Mouse (Mus musculus) Patski (cell line): ENCODE results near the gene Fen1. TPM values are rescaled to one million over a fixed set of nuclear protein-coding genes. Genes with fewer than 3 reads are reported as not detected.
A peak's percentile ranks its signal among the peaks of the same experiment; 100 is the strongest.

Experiments used
- ATAC-seq: fragments of 100-300 bp; one replicate; pipeline ENCODE4 v1.8.0; 2021
- CTCF ChIA-PET: fragments of 350-600 bp; sonication (Branson Sonifier 250); formaldehyde crosslinking; loops from one replicate; lab custom pipeline; 2022; ENCODE audit warnings: inconsistent platforms; lab: Charles Lee
- POLR2A ChIA-PET: fragments of 350-600 bp; sonication (Branson Sonifier 250); formaldehyde crosslinking; loops from one replicate; lab custom pipeline; 2022; ENCODE audit warnings: antibody characterized with exemption, inconsistent platforms; lab: Charles Lee
- DNase-seq: peaks from one replicate; pipeline ENCODE4 v3.0.0-alpha.2; 2011; ENCODE audit warnings: low read depth, low spot score
- H3K27me3 ChIP-seq: fragments of 371-371 bp; one replicate; pipeline ENCODE4 v1.5.1; 2021
- CTCF ChIP-seq: fragments of 100-300 bp; IDR thresholded peaks from one replicate; pipeline ENCODE4 v1.5.1; 2021
- in situ Hi-C: fragments of 300-500 bp; cut with MboI; formaldehyde crosslinking; loops from 3 replicates; pipeline ENCODE4 v1.11.1; 2018; ENCODE audit warnings: low pct_unique_long_range_greater_than_20kb, mixed read lengths
- polyA plus RNA-seq: library from polyadenylated mRNA; unstranded; gene quantifications from one replicate; pipeline ENCODE4 v1.2.3, GENCODE M21; 2021

Gene Fen1
- polyA plus RNA-seq, result 22.0 TPM

GRCm38 (mm10) chr19:10203848-10204615 is at the start of gene Fen1, which contains the start of gene Tmem258:
Fen1 (minus strand) TSS chr19:10204169.
Tmem258 (plus strand) TSS chr19:10204014.
- no peak for TF ChIP-seq CTCF
- ChIA-PET CTCF (no interaction called here), POLR2A (interaction anchor here (0.6 to 0.9 kb wide), 2 partner anchors 161 to 1331 kb away, joined by 3 to 4 read pairs; no protein-coding TSS in a partner anchor)
- DNase-seq, result peak; percentile 80
- H3K27me3 ChIP-seq, result no peaks in the 10 kb centered on the region
- peak; percentile 87 for ATAC-seq
- in situ Hi-C loops, result loop anchor here (5.0 kb wide), 2 partner anchors 202 to 287 kb away; partner anchors contain the start of genes Best1 and Rab3il1

- no peak for TF ChIP-seq CTCF
- in situ Hi-C loops, result no loop called here
- CTCF ChIA-PET, result interaction anchor here (1.1 to 1.3 kb wide), 3 partner anchors 11 to 22 kb away, joined by 3 read pairs; no protein-coding TSS in a partner anchor
- H3K27me3 ChIP-seq, result peaks cover 3% of the 10 kb centered on the region
- no peak for ATAC-seq
- no peak for DNase-seq
- POLR2A ChIA-PET, result no interaction called here
Observed at GRCm38 (mm10) chr19:10248128-10248527, 44.2 kb upstream of the Fen1 start.

DNA sequence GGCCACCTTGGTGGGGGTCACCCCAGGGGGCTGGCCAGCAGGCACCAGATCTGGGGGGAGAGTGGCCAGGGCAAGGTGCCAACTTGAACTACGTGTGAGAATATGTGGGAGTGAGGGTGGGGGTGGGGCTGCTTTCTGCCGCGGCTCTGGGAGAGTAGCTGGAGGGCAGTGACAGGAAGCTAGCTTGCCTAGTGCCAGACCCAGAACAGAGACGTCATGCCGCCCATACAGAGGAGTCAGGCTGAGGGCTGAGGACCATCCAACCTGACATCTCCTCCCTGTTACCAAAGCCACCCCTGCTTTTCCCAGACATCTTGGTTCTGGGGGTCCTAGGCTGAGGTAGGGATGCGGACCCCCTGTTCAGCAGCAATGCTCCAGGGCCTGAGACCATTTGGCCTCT is 43.2 kb upstream of the Fen1 start:
- no peak for TF ChIP-seq CTCF
- no peak for ATAC-seq
- POLR2A ChIA-PET, result interaction anchor here (0.9 kb wide), 1 partner anchor 12 kb away, joined by 4 read pairs; no protein-coding TSS in a partner anchor

DNA sequence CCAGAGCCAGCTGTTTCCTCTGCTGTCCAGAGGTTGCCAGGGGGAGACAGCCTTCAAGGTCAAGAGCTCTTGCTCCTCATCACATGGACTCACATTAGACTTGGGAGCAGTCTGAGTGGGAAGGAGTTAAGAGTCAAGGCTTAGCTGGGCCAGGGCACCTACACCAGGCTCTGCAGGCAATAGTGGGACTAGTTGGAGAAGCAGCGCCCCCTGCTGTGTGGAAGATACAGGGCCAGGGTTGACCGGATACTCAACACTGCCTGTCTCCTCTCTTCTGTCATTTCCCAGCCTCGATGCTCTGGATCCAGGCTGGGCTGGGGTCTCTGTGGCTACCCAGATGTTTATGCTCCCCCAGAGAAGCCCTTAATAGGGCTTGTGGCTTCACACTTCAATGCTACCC is 40.2 kb upstream of the Fen1 start:
- in situ Hi-C loops, result no loop called here
- ChIA-PET CTCF (interaction anchor here (0.7 to 2.5 kb wide), 8 partner anchors 8 to 62 kb away, joined by 3 to 7 read pairs (median 3); no protein-coding TSS in a partner anchor), POLR2A (no interaction called here)
- ATAC-seq, result no peak
- DNase-seq, result no peak
- TF ChIP-seq CTCF, result no peak
- H3K27me3 ChIP-seq, result peaks cover 25% of the 10 kb centered on the region

More for the DNA sequence above, 43.2 kb upstream of the Fen1 start:
- CTCF ChIA-PET, result interaction anchor here (1.1 to 1.2 kb wide), 2 partner anchors 11 to 12 kb away, joined by 3 read pairs; no protein-coding TSS in a partner anchor
- in situ Hi-C loops, result no loop called here
- DNase-seq, result no peak
- peaks cover 7% of the 10 kb centered on the region for H3K27me3 ChIP-seq

GRCm38 (mm10) chr19:10242916-10243315 is 38.9 kb upstream of the Fen1 start:
- CTCF ChIA-PET, result interaction anchor here (1.6 to 2.5 kb wide), 2 partner anchors 9 to 23 kb away, joined by 5 to 7 read pairs; no protein-coding TSS in a partner anchor
- in situ Hi-C loops, result no loop called here

DNA sequence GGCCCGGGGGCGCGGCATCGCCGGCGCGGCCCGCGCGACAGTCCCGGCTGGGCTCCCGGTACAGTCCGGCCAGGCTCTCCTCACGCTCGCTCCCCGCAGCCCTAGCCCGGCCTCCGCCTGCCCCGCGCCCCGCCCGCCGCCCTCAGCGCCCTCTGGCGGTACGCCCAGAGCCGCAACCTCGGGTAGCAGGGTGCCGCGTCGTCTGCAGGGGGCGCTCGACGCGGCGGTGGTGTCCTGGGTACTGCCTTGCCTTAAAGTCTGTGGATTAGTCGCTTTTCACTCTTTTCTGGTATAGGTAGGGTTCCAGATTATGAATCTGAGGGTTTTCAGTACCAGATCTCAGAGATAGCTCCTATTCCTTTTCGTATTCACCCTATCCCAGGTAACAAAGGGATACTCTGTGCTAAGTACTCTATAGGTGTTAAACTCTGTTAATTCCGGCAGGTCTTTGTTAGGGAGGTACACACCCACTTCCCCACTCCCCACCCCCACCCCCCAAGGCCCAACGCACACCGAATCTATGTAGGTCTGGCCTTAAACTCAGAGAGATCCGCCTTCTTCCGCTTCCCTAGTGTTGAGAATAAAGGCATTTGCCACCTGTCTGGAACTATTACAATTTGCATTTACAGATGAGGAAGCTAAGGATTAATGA is 36.8 kb upstream of the Fen1 start, which contains the start of gene Myrf:
Myrf (minus strand) TSS at position 95 of the 652 bp plus-strand sequence.
- ChIA-PET CTCF (interaction anchor here (0.8 to 1.1 kb wide), 9 partner anchors 9 to 42 kb away, joined by 3 to 6 read pairs (median 3); no protein-coding TSS in a partner anchor), POLR2A (no interaction called here)
- DNase-seq, result no peak
- H3K27me3 ChIP-seq, result peaks cover 34% of the 10 kb centered on the region
- in situ Hi-C loops, result no loop called here
- peak; percentile 72 for ATAC-seq
- no peak for TF ChIP-seq CTCF

More at GRCm38 (mm10) chr19:10242916-10243315, 38.9 kb upstream of the Fen1 start:
- TF ChIP-seq CTCF, result no peak
- POLR2A ChIA-PET, result interaction anchor here (0.8 kb wide), 1 partner anchor 30 kb away, joined by 3 read pairs; no protein-coding TSS in a partner anchor
- DNase-seq (no peak), ATAC-seq (no peak)
- H3K27me3 ChIP-seq, result peaks cover 31% of the 10 kb centered on the region

GRCm38 (mm10) chr19:10239975-10240653 is 36.1 kb upstream of the Fen1 start:
- DNase-seq (no peak), ATAC-seq (peak; percentile 10)
- ChIA-PET POLR2A (no interaction called here), CTCF (interaction anchor here (1.0 to 2.5 kb wide), 5 partner anchors 10 to 18 kb away, joined by 3 to 8 read pairs (median 6); no protein-coding TSS in a partner anchor)
- in situ Hi-C loops, result no loop called here
- peaks cover 34% of the 10 kb centered on the region for H3K27me3 ChIP-seq
- no peak for TF ChIP-seq CTCF

DNA sequence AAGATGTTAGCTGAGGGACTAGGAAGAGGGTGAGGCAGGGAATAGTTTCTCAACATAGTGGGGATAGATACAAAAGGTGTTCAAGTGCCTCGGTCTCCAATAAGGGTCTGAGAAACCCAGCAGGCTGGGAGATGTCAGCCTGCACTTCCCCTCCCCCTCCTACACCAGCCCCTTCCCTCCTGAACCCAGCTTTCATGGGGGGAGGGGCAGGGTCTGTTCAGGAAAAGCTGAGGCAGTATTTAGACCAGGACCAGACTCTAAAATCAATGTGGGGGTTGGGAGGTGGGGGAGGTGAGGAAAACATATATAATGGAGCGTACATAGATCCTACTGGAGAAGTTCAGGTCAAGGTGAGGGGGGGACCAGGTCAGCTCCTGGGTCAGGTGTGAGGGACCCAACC is 35.5 kb upstream of the Fen1 start:
- ATAC-seq, result no peak
- in situ Hi-C loops, result no loop called here
- no peak for TF ChIP-seq CTCF
- DNase-seq, result no peak
- ChIA-PET POLR2A (interaction anchor here (0.6 kb wide), 1 partner anchor 31 kb away, joined by 4 read pairs; no protein-coding TSS in a partner anchor), CTCF (interaction anchor here (1.2 to 2.5 kb wide), 2 partner anchors 14 to 19 kb away, joined by 4 to 8 read pairs; no protein-coding TSS in a partner anchor)
- H3K27me3 ChIP-seq, result peaks cover 34% of the 10 kb centered on the region

DNA sequence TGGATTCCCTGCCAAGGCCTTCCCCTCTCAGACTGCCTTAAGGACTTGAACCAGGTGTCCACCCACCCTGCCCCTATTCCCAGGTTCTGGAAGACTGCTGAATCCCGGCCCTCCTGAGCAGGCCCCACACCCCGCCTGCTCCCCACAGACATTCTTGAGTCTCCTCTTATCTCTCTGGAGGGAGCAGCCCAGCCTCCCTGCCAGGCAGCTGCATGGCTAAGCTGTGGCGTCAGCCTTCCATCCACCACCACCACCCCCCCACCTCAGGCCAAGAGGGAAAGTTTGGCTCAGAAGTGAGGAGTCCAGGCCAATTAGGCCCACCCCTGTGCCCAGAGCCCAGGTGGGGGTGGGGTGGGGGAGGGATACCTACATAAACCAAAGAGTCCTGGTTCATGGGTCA is 34.5 kb upstream of the Fen1 start:
- no peak for TF ChIP-seq CTCF
- H3K27me3 ChIP-seq, result peaks cover 35% of the 10 kb centered on the region
- ChIA-PET POLR2A (no interaction called here), CTCF (interaction anchor here (1.1 to 2.5 kb wide), 2 partner anchors 13 to 16 kb away, joined by 3 to 8 read pairs; no protein-coding TSS in a partner anchor)
- in situ Hi-C loops, result no loop called here
- DNase-seq (no peak), ATAC-seq (no peak)
